Mouse (Mus musculus) ES-Bruce4 (cell line): ENCODE data around the gene Lhfpl2. TPM values are rescaled to one million over a fixed set of nuclear protein-coding genes. Genes with fewer than 3 reads are reported as not detected.

Source experiments
- H3K27ac ChIP-seq: 2 replicates; pipeline ENCODE4 v1.5.1; 2012; ENCODE audit warnings: low read length, inconsistent platforms; ENCODE audit not compliant: insufficient read depth
- H3K27me3 ChIP-seq: 2 replicates; pipeline ENCODE4 v1.6.1; 2012; ENCODE audit warnings: mild to moderate bottlenecking, low read length, inconsistent platforms; ENCODE audit not compliant: control insufficient read depth, poor library complexity, insufficient read depth, severe bottlenecking
- H3K36me3 ChIP-seq: 2 replicates; pipeline ENCODE4 v1.6.1; 2012; ENCODE audit warnings: inconsistent platforms, mild to moderate bottlenecking, low read length, moderate library complexity; ENCODE audit not compliant: control insufficient read depth, poor library complexity, insufficient read depth, severe bottlenecking
- H3K4me1 ChIP-seq: one replicate; pipeline ENCODE4 v1.8.1; 2011; ENCODE audit warnings: low read length; ENCODE audit not compliant: control insufficient read depth, insufficient read depth
- H3K4me3 ChIP-seq: 2 replicates; pipeline ENCODE4 v1.5.1; 2011; ENCODE audit warnings: low read depth, mild to moderate bottlenecking, low read length
- H3K9ac ChIP-seq: 2 replicates; pipeline ENCODE4 v1.6.1; 2012; ENCODE audit warnings: low read depth, mild to moderate bottlenecking, inconsistent platforms; ENCODE audit not compliant: poor library complexity, severe bottlenecking
- H3K9me3 ChIP-seq: replicated peaks from 2 replicates; pipeline ENCODE4 v1.6.1; 2012; ENCODE audit warnings: mild to moderate bottlenecking, low read length, inconsistent platforms; ENCODE audit not compliant: control insufficient read depth, poor library complexity, insufficient read depth, severe bottlenecking
- CTCF ChIP-seq: IDR thresholded peaks from one replicate; pipeline ENCODE4 v1.8.1; 2011; ENCODE audit warnings: low read depth, low read length
- EP300 ChIP-seq: IDR thresholded peaks from 2 replicates; pipeline ENCODE4 v1.6.1; 2011; ENCODE audit warnings: low read depth, low read length; ENCODE audit not compliant: insufficient read depth
- POLR2A ChIP-seq: IDR thresholded peaks from one replicate; pipeline ENCODE4 v1.8.1; 2011; ENCODE audit warnings: low read length; ENCODE audit not compliant: insufficient read depth
- polyA plus RNA-seq: library from polyadenylated mRNA; stranded (reverse); fragments of >200 nt; gene quantifications from 2 replicates; pipeline ENCODE4 v1.2.4, GENCODE M21; 2011; ENCODE audit warnings: low read depth; ENCODE audit not compliant: missing spikeins, insufficient read depth, insufficient read length

Gene Lhfpl2
- polyA plus RNA-seq, 1 experiment, result 12.5 TPM

DNA sequence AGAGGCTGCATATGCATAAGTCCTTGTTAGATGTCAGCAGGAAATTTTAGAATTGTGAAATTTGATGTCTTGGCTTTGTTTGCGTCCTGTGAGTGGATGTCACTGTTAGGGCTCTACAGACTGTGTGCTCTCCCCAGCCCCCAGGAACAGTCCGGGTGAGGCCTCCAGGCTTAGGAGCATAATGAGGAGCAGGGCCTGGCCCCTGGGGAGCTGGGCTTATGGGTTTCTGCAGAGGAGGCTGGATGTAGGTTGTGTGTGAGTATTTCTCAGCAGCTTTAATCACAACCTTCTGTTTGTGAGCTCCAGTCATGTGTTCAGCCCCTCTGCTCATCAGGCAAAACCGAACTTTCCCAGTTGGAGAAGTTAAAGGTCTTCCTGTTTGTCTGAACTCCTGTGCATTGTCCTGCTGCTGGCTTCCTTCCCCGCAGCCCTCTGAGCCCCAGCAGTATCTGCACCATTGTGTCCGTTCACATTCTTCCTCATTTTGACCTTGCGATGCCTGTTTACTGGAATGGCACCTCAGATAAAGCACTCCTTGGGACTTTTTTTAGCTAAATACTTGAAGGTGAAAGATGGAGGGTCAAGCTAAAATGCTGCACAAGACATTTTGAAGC lies 101.4 kb downstream of the Lhfpl2 start:
- TF ChIP-seq EP300 (no peak), CTCF (no peak), POLR2A (no peak)
- Histone ChIP-seq H3K27ac (no peak overlapping the region), H3K9me3 (no peaks in the 10 kb centered on the region), H3K27me3 (no peaks in the 10 kb centered on the region), H3K9ac (no peak overlapping the region), H3K36me3 (no peaks in the 10 kb centered on the region), H3K4me1 (peaks cover 2% of the 10 kb centered on the region), H3K4me3 (no peak overlapping the region)

DNA sequence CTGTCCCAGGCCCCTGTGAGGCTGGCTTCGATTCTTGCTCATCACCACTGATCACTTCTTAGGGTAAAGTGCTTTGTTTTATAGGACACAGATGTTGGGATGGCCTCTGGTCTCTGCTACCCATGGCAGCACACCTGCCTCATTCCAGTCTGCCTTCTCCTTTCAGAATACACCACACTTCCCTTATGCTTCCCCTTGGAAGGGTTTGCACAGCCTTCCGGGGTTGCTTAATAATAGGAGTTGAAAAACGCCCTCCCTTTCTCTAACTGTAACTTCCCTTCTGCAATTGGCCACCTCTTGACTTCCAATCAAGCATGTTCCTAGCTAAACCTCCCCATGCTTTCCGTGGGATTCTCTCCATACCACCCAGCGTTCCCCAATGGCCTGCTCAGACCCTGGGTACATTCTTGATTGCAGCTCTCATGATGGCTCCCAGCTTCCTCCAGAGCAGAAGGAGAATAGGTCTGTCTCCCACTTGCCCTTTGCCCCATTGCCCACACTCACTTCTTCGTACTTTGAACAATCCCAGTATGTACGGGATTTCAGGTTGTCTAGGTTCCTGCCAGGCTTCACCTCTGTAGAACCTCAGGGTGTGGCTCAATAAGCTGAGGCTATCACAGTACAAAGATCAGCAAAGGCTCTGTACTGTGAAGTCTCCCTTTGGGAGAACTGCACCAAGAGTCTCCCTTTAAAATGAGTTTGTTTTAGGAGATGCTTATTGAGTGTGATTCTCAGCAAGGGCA lies 102.1 kb downstream of the Lhfpl2 start:
- H3K27ac ChIP-seq, result no peak overlapping the region
- peaks cover 2% of the 10 kb centered on the region for H3K4me1 ChIP-seq
- H3K9me3 ChIP-seq, result no peaks in the 10 kb centered on the region
- H3K9ac ChIP-seq, result no peak overlapping the region
- no peak overlapping the region for H3K4me3 ChIP-seq
- H3K36me3 ChIP-seq, result no peaks in the 10 kb centered on the region
- no peaks in the 10 kb centered on the region for H3K27me3 ChIP-seq
- TF ChIP-seq POLR2A (no peak), EP300 (no peak), CTCF (no peak)

DNA sequence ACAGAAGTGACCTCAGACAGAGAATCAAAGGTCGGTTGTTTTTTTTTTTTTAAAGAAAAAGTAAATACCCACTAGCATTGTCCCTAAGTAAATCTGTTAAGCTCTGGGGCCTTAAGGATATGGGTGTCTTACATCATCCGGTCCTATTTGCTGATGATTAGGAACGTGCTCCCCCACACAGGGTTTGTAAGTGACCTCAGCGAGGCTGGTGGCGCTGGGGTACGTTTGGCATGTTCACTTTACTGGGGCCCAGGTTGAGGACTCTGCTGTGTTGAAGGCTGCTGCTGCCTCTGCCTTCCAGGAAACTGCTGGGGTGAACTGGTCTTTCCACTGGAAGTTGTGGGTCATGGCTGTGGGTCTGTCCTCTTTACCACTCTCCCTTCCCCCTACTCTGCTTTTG lies 106.9 kb downstream of the Lhfpl2 start:
- Histone ChIP-seq H3K27ac (no peak overlapping the region), H3K36me3 (no peaks in the 10 kb centered on the region), H3K4me3 (no peak overlapping the region), H3K9ac (no peak overlapping the region), H3K9me3 (no peaks in the 10 kb centered on the region), H3K4me1 (no peaks in the 10 kb centered on the region), H3K27me3 (no peaks in the 10 kb centered on the region)
- TF ChIP-seq EP300, result no peak
- no peak for TF ChIP-seq POLR2A

GRCm38 (mm10) chr13:94168319-94168718 lies 110.7 kb downstream of the Lhfpl2 start:
- Histone ChIP-seq H3K27me3 (no peaks in the 10 kb centered on the region), H3K27ac (no peak overlapping the region), H3K9ac (no peak overlapping the region), H3K36me3 (no peaks in the 10 kb centered on the region), H3K9me3 (no peaks in the 10 kb centered on the region), H3K4me1 (no peaks in the 10 kb centered on the region), H3K4me3 (no peak overlapping the region)
- no peak for TF ChIP-seq CTCF
- TF ChIP-seq POLR2A, result no peak
- TF ChIP-seq EP300, result no peak

DNA sequence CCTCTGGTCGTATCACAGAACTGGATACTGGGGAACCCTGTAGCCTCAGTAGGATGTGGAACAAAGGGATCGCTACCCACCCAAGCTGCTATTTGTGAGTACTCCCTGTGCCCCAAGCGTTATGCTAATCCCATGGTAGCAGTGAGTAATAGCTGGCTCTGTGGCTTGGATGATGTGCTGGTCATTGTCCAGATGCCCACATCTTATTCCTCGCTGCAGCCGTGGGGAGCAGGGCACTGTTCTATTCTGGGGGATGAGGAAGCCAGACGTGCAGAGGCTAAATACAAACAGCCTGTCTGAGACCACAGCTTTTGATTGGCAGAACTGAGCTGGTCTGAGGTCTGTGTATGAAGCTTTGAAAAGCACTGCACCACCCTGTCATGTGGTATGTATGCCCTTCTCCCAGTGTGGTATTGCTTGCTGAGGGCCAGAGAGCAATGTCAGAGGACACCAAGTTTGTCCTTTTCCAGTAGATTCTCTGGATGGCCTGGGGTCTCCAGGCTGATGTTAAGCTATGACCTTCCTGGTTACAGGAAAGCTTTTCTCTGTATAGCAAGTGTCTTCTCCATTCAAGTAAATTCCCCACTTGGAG lies 111.8 kb downstream of the Lhfpl2 start:
- Histone ChIP-seq H3K9me3 (no peaks in the 10 kb centered on the region), H3K4me1 (no peaks in the 10 kb centered on the region), H3K9ac (no peak overlapping the region), H3K36me3 (no peaks in the 10 kb centered on the region), H3K27me3 (no peaks in the 10 kb centered on the region), H3K27ac (no peak overlapping the region), H3K4me3 (no peak overlapping the region)
- TF ChIP-seq POLR2A (no peak), CTCF (no peak), EP300 (no peak)

- Histone ChIP-seq H3K4me1 (no peaks in the 10 kb centered on the region), H3K9me3 (no peaks in the 10 kb centered on the region), H3K27me3 (0 out of 2 replicates have a peak, but pooled peaks cover 2% of the 10 kb centered on the region), H3K27ac (no peak overlapping the region), H3K9ac (no peak overlapping the region), H3K36me3 (no peaks in the 10 kb centered on the region), H3K4me3 (no peak overlapping the region)
- TF ChIP-seq POLR2A (no peak), EP300 (no peak), CTCF (no peak)
These were observed 114.0 kb downstream of the Lhfpl2 start for GRCm38 (mm10) chr13:94171612-94172011.
